Mouse (Mus musculus) bone marrow, adult 2 months (tissue): ENCODE data around the gene Tle4.

Source experiments
- CTCF ChIP-seq: fragments of 200-500 bp; IDR thresholded peaks from 2 replicates; pipeline ENCODE4 v1.5.1; 2011; ENCODE audit warnings: low read length, control low read depth; ENCODE audit not compliant: control insufficient read depth, insufficient read depth
- POLR2A ChIP-seq: fragments of 200-500 bp; IDR thresholded peaks from 2 replicates; pipeline ENCODE4 v1.6.1; 2011; ENCODE audit warnings: low read depth, mild to moderate bottlenecking, control low read depth, low read length, borderline replicate concordance; ENCODE audit not compliant: control insufficient read depth

GRCm38 (mm10) chr19:14599851-14600251 is 2.0 kb upstream of the Tle4 start:
- no peak for TF ChIP-seq CTCF
- TF ChIP-seq POLR2A, result no peak
